Mouse (Mus musculus) frontal cortex, postnatal 10 days (tissue): ENCODE measurements around the gene Sec16a.
A peak's percentile ranks its signal among the peaks of the same experiment; 100 is the strongest.

Experiments
- DNase-seq, 2 experiments: peaks; one replicate each; pipeline ENCODE4 v3.0.0; 2022; ENCODE audit warnings: low spot score in 2 of 2, mixed read lengths in 1 of 2

The Sec16a gene

GRCm38 (mm10) chr2:26474789-26475504, 29.9 kb upstream of the Sec16a start:
- no peak for DNase-seq

DNA sequence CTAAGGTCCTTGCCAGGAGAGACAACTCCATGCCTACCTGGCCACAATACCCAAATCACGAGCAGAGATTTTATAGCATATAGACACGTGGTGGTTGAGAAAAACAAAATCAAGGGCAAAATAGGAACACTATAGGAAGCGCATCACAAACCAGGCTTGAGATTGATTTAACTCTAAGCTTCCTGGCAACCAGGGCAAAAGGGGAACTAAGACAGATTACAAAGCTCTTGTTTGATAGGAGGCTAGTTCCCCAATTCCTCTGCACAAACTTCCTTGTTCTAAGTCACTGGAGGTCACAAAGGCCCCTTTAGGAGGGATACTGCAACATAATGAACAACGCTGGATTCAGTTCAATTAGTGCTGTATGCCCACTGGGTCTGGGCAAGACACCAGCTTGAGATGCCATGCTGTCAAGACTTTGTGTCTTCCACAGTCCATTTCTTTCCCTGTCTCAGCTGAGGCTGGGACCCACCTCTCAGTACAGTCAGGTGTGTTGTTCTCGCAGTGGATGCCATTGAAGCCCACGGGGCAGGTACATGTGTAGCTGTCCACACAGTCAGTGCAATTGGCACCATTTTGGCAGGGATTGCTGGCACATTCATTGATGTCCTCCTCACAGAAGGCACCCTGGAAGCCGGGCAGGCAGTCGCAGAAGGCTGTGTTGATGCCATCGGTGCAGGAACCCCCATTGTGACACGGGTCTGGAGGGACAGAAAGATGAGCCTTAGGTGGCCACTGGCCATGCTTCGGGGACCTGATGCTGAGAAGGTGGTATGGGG, 27.5 kb upstream of the Sec16a start:
- DNase-seq: no peak

GRCm38 (mm10) chr2:26471652-26472285, 26.8 kb upstream of the Sec16a start:
- no peak for DNase-seq

- no peak for DNase-seq
These were observed 26.0 kb upstream of the Sec16a start for GRCm38 (mm10) chr2:26470967-26471366.

DNA sequence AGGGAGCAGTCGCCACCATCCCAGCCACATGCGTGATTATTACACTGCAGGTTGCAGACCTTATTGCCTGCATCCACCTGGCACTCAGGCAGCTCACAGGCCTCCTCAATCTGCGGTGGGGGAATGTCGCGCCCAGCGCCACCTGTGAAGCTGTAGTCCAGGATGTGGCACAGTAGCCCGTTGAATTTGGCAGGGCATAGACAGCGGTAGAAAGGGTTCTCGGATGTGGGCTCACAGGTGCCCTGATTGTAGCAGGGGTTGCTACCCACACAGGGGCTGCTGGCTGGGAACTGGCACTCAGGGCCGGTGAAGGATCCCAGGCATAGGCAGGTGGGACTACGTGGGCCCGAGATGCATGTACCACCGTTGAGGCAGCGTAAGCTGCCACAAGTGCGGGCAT, 23.4 kb upstream of the Sec16a start:
- no peak for DNase-seq

DNA sequence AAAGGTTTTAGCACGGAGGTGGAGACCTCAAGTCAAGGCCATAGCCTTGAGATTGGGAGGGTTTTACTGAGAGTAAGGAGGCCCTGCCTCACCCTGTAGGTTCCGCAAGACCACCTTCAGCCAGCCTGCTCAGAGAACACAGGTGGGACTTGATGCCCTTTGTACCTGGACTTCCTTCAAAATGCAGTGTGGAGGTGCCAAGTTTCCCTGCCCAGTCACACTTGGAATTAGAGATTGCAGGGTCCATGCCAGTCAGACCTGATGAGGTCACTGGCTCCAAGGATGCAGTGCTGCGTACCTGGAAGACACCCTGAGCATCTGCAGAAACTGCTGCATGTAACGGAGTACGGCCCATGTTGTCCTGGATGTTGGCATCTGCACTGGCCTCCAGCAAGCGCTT, 18.4 kb upstream of the Sec16a start:
- no peak for DNase-seq

- no peak for DNase-seq
These were observed 18.0 kb upstream of the Sec16a start for GRCm38 (mm10) chr2:26462980-26463379.

DNA sequence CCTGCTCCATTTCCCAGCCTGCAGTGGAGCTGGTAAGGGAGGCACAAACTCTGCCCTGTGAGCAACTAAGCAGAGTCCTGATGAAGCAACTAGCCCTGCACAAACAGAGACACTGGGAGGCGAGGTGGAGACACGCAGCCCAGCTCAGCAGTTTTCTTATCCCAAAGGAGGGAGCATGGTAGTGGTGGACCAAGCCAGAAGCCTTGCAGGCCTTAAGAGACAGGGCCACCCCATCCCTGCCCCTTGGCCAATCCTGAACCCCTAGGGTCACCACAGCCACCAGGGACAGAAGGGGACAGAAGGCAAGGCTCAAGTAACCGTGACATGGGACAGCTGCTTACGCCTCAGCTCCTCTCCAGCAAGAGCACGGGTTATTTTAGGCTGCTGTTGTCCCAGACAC, 16.7 kb upstream of the Sec16a start:
- no peak for DNase-seq

GRCm38 (mm10) chr2:26460837-26461236, 15.8 kb upstream of the Sec16a start:
- DNase-seq: no peak

DNA sequence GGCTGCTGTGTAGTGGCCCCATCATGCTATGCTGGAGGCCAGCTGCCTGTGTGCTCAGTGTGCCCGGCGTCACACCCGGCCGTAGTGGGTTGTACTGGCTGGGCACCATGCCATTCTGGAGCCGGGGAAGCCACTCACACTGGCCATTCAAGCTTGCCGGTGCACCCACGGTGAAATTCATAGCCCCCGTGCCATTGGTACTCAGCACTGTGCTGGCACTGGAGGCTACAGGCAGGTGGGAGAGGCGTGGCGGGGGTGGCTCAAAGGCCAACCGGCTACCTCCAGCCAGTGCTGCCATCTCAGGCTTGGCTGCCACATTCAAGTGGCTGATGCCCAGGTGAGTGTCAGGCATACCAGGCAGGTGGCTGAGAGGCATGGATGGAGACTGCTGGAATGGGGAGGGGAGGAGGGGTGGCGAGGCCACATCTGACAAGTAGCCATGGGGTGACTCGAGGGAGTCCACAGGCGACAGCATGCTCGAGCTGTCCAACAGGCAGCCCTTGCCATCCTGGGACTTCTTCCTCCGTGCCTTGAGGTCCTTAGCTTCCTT, 15.2 kb upstream of the Sec16a start:
- no peak for DNase-seq

- DNase-seq: no peak
These were observed 14.5 kb upstream of the Sec16a start for GRCm38 (mm10) chr2:26459478-26459877.

DNA sequence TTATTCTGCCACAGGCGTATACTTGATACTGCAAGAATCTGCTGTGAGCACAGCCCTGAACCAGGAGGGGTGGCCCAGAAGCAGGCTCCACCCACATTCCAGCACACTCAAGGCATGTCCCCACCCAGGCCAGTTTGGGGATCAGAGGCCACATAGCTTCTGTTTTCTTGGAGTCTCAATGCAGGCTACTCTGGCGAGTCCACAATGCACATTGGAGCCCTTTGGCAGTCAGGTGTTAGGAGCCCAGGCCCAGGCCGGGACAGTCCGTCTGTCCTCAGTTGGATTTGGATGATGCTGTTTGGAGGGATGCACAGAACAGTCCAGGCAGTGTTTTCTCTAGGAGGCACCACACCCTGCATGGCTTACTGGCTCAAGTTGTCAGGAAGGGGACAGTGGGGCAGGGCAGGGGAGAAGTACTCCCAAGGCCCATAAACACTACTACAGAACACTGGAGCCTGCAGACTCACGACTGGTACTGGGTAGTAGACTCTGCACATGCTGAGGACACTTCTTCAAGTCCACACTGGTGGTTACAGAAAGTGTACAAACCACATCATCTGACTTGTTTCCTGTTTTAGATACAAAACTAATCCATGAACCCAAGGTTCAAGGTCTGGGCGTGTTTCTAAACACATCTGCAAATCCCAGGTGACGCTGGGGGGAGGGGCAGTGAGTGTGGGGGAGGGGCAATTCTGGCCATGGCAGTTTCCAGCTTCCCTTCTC, 13.5 kb upstream of the Sec16a start:
- no peak for DNase-seq

DNA sequence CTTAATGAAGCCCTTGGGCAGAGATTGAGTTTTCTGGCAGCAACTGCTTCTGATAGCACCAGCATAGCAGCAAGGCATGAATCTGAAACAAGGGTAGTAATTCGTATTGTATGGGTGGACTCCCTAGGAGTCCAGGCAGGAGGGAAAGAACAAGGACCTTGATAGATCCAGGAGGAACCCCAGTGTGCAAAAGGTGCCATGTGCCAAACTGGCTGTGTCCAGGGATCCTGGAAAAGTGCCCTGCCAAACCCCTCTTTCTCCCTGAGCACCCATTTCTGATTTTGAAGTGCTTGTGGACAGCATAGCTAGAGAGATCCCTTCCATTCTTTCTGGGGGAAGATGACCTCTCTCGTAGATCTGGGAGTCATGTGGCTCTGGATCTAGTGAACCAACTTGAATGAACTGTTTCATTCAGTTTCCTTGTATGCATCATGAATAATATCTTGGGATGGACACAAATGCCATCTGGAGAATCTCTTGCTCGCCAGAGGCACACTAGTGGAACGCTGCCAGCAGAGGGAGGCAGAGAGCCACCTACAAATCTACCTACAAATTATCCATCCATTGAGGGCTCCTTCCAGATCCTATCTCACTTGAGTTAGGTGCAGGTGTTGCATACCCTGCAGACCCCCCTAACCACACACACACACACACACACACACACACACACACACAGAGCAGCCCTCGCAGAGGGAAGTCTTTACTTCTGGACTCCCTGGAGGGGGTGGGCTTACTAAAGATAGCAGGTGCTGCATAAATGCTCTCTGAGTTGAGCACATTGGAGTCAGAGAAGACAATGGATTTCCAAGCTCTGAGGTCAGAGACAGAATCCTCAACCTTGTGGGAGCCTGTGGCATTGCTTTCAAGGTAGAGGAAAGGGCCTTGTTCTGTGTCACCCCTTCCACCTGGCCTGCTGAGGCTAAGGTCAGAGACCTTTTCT, 4.4 kb upstream of the Sec16a start:
- DNase-seq: peak in 1 of 2 experiments; percentile 75

DNA sequence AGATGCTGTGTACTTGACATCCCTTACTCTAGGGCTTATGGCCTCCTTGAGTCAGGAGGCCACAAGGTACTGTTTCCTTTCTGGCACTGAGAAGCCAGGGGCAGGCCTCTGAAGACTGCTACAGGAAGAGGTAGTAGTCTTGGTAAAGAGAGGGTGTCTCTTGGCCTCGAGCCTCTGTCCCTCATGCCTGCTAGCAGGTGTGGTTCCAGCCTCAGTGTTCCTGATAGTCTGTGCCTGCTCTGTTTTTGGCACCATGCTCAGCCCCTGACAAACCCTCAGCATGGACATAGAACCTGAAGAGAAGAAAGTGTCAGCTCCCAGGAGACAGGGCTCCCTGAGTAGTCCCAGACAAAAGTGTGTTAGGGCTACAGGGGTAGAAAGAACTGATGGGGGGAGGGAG, 2.4 kb upstream of the Sec16a start:
- no peak for DNase-seq

DNA sequence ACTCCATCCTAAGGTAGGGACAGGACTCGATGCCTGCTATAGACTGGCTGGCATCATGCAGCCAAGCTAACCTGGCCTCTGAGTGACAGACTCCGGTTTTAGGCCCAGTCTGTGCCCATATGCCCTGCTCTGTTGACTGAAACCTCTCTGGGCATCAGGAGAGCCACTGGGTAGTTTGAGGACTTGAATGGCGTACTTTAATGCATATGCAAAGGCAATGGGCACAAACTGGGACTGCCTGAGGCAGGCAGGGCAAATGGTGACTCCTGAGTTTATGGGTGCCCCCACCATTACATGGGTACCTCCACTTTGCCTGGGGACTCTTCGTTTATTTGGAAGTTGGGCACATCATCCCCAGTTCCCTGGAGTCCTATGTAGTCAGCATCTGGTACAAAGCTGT, 1.7 kb upstream of the Sec16a start:
- no peak for DNase-seq

DNA sequence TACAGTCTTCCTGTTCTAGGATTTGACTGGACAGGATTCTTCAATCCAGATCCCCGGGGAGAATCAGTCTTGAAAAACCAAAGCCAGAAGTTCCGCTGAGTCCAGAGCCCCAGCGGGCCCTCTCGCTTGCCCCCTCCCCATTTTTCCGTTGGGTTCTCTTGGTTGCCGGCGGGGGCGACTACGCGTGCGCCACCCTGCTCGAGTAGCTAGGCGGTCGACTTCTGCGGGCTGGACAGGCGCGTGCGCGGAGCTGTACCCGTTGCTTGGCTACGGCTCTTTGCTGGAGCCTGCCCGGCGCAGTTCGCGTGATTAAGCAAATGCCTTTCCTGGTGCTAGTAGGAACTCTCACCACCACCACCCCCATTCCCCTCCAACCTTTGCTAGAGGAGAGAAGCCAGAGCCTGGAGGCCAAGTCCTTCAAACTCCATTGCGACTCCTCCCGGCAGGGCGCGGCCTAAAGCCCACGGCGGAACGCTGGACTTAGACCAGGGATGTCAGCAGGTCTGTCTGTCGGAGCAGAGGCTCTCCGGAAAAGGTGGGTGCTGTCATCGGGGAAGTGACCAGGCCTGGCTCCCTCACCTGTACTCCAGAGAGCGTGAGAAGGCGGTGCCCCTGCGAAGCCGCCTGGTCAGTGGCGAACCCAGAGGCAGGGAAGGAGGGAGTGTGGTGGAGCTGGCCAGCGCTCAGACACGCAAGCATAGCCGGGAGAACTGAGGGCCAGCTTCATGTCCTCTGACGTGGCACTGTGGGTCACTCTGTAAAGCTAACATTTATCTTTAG, 840 bp upstream of the Sec16a start:
- peak; percentile 93 to 95 for DNase-seq

DNA sequence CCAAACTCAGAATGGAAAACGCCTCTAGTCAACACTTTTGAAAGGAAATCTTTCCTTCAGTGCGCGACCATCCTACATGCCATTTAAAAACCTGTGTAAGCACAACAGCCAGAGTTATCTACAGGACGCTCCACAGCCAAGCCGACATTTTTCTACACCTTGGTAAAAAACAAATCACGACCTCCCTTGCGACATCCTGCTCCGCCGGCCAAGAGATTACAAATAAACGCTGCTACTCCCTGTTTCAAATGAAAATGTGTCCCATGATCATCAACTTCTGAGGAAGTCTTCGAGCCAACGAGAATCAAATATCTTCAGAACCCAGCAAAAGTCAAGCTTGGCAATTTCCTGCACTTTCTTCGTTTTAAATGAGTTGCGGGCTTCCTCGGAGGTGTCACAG, 648 bp downstream of the Sec16a start:
- no peak for DNase-seq

DNA sequence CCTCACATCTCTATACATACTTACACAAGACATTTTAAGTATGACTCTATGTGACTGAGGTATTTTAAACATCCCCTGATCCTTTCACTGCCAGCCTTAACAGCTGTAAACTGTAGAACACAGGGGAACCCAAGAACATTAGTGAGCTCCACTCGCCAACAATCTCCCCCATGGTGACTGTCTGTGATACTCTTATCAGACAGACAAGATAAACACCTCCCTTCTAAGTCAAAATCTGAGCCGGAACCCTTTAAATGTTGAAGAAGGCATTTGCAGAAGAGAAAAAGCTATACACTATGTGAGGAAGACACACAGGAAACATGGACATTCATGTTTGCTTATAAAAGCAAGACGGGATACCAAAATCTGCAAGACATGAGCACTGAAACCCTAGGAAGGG, 1.1 kb downstream of the Sec16a start:
- no peak for DNase-seq

- DNase-seq: no peak
These were observed 2.2 kb downstream of the Sec16a start for GRCm38 (mm10) chr2:26442843-26443242.

- no peak for DNase-seq
These were observed 3.3 kb downstream of the Sec16a start for GRCm38 (mm10) chr2:26441688-26442087.
